Mouse (Mus musculus): ENCODE measurements around the gene 6430531B16Rik. TPM values are rescaled to one million over a fixed set of nuclear protein-coding genes. Genes with fewer than 3 reads are reported as not detected.

6430531B16Rik gene
- polyA plus RNA-seq (2012; rRNA removed), result 1.0 and 1.2 TPM in 2 replicates

GRCm38 (mm10) chr7:139978278-139978892 is at the start of gene 6430531B16Rik:
TSS of gene 6430531B16Rik (minus strand) at chr7:139978755.
- peak; percentile 86 to 95 for DNase-seq (ENCODE audit: extremely low spot score in 1 of 2, low spot score in 1 of 2)

DNA sequence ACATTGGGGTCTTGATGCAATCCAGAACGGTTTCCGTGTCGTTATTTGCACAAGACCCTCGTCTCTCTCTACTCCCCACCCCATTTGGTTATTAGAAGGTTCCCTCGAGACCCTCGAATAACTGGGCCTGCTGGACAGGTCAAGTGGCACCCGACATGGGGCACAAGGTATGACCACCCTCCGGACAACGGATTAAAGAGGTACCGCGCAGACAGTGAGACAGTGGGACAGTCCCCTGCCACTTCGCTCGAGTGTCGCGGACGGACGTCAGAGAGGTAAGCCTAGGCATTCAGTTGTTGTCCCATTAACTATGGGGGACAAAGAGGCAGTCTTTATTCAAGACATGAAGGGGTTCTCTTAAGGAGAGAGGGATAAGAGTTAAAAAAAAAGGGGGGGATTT is 32.8 kb upstream of the 6430531B16Rik start:
- DNase-seq (ENCODE audit: extremely low spot score in 1 of 2, low spot score in 1 of 2), result no peak

- no peak for DNase-seq (ENCODE audit: extremely low spot score in 1 of 2, low spot score in 1 of 2)
Observed at GRCm38 (mm10) chr7:140007781-140008180, 29.2 kb upstream of the 6430531B16Rik start.

- DNase-seq (ENCODE audit: extremely low spot score in 1 of 2, low spot score in 1 of 2), result no peak
Observed at GRCm38 (mm10) chr7:140006861-140007611, 28.5 kb upstream of the 6430531B16Rik start.

DNA sequence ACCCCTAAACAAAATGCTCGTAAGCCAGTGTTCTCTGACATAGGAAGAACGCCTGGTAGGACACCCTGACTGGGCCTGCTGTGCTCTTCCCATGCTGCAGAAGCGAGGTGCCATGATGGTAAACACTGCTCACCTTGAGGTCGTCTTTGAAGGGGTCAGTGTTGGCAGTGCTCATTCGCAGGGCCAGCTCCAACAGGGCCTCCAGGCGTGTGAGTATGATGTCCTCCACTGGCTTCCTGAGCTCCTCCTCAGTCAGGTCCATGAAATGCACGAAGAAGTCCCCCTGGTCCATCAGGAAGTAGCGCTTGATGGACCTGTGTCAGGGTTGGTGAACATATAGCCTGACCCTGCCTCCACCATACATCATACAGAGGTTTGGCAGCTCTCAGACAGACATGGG is 26.1 kb upstream of the 6430531B16Rik start:
- DNase-seq (ENCODE audit: extremely low spot score in 1 of 2, low spot score in 1 of 2), result no peak

GRCm38 (mm10) chr7:140001086-140001740 is 22.7 kb upstream of the 6430531B16Rik start:
- DNase-seq (ENCODE audit: extremely low spot score in 1 of 2, low spot score in 1 of 2), result no peak

DNA sequence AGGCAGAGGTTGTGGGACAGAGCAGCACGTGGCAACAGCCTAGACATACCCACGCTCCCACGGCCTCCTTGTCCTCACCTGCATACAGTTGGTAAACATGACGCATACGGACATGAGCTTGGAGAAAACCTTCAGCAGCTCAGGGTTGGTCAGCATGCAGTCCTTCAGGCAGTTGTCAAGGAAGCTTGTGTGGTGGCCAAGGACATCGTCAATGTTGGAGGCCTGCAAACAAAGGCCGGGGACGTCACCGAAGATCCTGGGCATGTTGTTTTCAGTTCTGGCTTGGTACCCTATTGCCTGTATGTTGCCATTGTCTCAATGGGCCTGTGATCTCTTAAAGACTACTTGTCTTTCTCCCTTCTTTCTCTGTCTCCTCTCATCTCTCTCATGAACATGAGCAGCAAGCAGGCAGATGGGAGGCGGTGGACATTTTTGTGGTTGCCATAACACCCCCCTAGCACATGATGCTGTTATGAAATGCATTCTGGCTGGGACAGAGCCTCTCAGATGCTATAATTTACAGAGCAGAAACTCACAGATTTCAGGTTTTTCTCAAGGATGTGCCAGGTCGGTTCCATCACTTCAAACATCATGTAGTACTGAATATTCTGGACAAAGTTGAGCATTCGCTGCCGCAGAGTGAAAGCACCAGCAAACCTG is 20.3 kb upstream of the 6430531B16Rik start:
- peak in 1 of 2 experiments; percentile 61 for DNase-seq (ENCODE audit: extremely low spot score in 1 of 2, low spot score in 1 of 2)

- peak; percentile 37 to 86 for DNase-seq (ENCODE audit: extremely low spot score in 1 of 2, low spot score in 1 of 2)
Observed at GRCm38 (mm10) chr7:139994676-139995075, 16.1 kb upstream of the 6430531B16Rik start.

DNA sequence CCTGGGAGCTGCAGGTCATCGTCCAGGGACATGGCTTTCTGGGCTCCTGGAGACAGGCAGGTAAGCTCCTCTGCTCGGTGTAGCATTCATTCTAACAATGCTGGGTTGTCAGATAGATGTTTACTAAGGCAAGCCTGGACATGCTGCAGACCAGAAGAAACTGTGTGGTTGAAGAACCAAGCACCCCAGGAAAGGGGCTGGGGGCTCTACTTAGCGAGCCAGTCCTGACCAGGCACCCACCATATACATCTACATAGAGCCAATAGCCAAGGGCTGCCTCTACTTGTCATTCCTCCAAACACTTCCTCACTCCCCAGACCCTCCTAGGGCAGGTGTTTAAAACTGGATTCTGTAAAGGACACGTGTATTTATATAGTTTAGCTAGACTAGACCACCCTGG is 15.6 kb upstream of the 6430531B16Rik start:
- no peak for DNase-seq (ENCODE audit: extremely low spot score in 1 of 2, low spot score in 1 of 2)

GRCm38 (mm10) chr7:139993532-139993931 is 15.0 kb upstream of the 6430531B16Rik start:
- DNase-seq (ENCODE audit: extremely low spot score in 1 of 2, low spot score in 1 of 2), result no peak

GRCm38 (mm10) chr7:139992406-139992805 is 13.9 kb upstream of the 6430531B16Rik start, which contains the start of gene Adam8:
TSS of gene Adam8 (minus strand) at chr7:139992562.
- DNase-seq (ENCODE audit: extremely low spot score in 1 of 2, low spot score in 1 of 2), result no peak

DNA sequence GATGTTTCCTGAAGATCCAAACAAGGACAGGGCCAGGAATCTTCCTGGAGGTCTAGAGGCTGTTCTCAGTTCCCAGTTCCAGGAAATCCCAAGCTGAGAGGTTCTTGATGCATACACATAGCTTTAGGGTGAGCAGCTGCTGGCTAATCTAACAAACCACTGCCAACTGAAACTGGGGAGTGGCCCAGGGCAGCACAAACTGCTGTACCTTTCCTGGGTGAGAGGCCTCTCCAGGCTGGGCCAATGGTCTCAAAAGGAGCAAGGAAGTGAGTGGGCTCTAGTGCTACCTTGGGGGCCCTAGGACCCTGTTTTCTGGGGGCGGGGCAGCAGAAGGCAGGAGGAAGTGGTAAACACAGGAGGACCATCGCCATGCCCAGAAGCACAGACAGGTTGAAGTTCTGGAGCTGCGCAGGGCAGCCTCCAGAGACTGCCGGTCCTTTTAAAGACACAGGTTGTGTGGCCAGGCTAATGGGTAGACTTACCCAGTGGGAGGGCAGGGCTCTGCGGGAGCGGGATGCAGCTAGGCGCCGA is 12.4 kb upstream of the 6430531B16Rik start:
- no peak for DNase-seq (ENCODE audit: extremely low spot score in 1 of 2, low spot score in 1 of 2)

GRCm38 (mm10) chr7:139988272-139988671 is 9.7 kb upstream of the 6430531B16Rik start:
- no peak for DNase-seq (ENCODE audit: extremely low spot score in 1 of 2, low spot score in 1 of 2)

DNA sequence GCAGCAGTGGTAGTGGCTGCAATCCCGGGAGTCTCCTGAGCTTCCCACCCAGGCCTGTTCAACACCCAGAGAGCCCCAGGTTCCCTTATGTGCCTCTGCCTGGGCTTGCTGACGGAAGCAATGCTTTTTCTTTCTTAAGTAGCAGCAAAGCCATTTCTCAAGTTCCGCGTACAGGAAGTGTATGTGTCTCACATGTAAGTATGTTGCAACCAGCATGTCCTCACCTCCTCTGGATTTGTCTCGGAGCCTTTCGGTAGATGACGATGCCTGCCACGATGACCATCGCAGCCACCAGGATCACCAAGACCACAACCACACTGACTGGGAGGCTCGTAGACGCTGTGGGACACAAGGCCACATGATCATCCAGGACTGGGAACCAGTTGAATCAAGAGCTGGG is 6.0 kb upstream of the 6430531B16Rik start:
- no peak for DNase-seq (ENCODE audit: extremely low spot score in 1 of 2, low spot score in 1 of 2)

DNA sequence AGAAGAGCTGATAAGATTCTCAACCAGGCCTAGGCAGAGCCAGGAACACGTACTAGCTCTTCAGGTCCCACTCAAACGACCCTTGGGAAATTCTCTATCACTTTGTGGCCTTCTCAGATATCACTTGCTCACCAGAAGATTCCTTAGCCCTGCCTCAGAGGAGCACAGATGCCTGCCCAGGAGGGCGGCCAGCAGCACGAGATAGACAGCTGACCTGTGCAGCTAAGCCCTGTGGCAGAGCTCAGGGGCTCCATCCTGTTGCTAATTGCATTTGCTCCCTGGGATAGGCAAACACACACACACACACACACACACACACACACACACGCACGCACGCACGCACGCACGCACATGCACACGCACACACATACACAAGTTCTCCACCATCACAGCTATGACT is 3.5 kb upstream of the 6430531B16Rik start:
- no peak for DNase-seq (ENCODE audit: extremely low spot score in 1 of 2, low spot score in 1 of 2)

DNA sequence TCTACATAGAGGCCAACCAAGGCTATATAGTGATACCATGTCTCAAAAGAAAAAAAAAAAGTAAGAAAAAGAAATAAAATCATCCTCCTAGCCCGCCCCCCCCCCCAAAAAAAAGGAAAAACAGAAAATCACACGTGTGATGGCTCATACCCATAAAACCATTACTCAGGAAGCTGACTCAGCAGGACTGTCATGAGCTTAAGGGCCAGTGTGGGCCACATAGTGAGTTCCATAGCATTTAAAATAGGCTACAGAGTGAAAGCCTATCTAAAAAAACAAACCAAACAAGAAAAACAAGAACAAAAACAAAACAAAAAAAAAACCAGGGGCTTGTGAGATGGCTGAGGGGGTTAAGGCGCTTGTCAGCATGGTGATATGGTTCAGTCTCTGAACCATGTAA is 2.2 kb upstream of the 6430531B16Rik start:
- DNase-seq (ENCODE audit: extremely low spot score in 1 of 2, low spot score in 1 of 2), result no peak

DNA sequence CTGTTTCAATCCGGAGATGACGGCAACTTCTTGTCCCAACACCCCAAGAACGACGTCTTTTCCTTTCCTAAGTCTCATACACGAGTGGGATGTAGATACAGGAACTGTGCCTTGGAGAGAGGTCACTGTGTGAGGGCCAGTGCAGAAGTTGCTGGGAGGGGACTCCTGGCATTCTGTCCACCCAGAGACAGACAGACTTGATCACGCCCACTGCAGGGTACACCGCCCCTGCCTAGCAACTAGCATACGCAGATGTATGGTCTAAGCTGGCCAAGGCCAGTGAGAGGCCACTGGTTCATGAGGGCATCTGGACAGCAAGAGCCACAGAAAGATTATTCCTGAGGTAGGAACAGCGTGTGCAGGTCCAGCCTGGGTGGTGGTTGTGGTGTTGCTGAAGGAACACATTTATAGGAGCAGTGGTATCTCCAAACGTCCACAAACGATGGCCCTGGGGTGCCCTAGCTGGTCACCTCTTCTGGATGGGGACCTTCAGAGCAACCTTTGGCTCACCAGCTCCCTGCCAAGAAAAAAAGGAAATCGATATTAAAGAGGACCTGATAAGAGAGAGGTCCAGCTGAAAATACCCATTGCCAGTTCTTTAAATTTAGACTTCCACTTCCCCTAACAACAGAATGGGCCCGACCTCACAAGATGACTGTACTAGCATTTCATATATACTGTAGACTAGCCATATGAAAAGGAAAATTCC is 610 bp upstream of the 6430531B16Rik start:
- DNase-seq (ENCODE audit: extremely low spot score in 1 of 2, low spot score in 1 of 2), result peak in 1 of 2 experiments; percentile 19

- no peak for DNase-seq (ENCODE audit: extremely low spot score in 1 of 2, low spot score in 1 of 2)
Observed at GRCm38 (mm10) chr7:139975471-139975870, 3.1 kb downstream of the 6430531B16Rik start.

DNA sequence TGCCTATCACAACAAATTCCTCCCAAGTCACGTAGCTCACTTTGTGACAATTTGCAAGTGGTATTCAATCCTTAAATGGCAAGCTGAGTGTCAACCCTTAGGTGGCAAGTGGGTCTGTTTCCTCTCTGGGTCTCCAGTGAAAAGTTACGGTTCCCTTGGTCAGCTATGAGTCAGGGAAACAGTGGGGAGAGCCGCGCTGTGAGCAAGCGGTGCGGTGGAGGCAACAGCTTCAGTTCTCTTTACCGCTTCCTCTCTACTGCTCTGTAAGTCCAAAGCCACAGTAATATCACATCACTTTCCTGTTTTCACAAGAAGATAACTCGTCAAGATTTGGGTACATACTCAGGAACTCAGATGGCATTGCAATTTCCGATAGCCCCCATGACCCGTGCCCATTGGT is 4.2 kb downstream of the 6430531B16Rik start:
- no peak for DNase-seq (ENCODE audit: extremely low spot score in 1 of 2, low spot score in 1 of 2)

GRCm38 (mm10) chr7:139972923-139973331 is 5.6 kb downstream of the 6430531B16Rik start:
- DNase-seq (ENCODE audit: extremely low spot score in 1 of 2, low spot score in 1 of 2), result no peak

Data from frontal cortex, adult 2 months (tissue).